Mouse (Mus musculus) hindbrain, postnatal 0 days (tissue): ENCODE measurements at regions not wholly inside any gene's neighbourhood (a gene's known extent, or its start where the extent isn't known, plus 50 kb on each side); places are given as distances from the start of the nearest gene placed in this dataset.

Source experiments
- ATAC-seq: fragments of 200-750 bp; cut with Nextera tagmentation; 2 replicates; pipeline ENCODE4 v1.8.0; 2017; ENCODE audit warnings: mild to moderate bottlenecking, moderate TSS enrichment, moderate library complexity
- DNase-seq: peaks from one replicate; pipeline ENCODE4 v3.0.0-alpha.2; 2015; ENCODE audit warnings: low spot score
- H3K27ac ChIP-seq: fragments of 300-500 bp; sonication (generic); 2 replicates; pipeline ENCODE4 v1.5.1; 2014; ENCODE audit warnings: mild to moderate bottlenecking
- H3K27me3 ChIP-seq: fragments of 300-500 bp; sonication (generic); 2 replicates; pipeline ENCODE4 v1.6.1; 2014; ENCODE audit warnings: low read length, mixed read lengths; ENCODE audit not compliant: insufficient read depth
- H3K36me3 ChIP-seq: fragments of 300-500 bp; sonication (generic); 2 replicates; pipeline ENCODE4 v1.6.1; 2014; ENCODE audit warnings: low read length, mixed read lengths; ENCODE audit not compliant: insufficient read depth
- H3K4me1 ChIP-seq: fragments of 300-500 bp; sonication (generic); 2 replicates; pipeline ENCODE4 v1.6.1; 2014; ENCODE audit warnings: antibody characterized with exemption, low read length, mixed read lengths; ENCODE audit not compliant: insufficient read depth
- H3K4me2 ChIP-seq: fragments of 300-500 bp; sonication (generic); 2 replicates; pipeline ENCODE4 v1.6.1; 2014; ENCODE audit warnings: low read depth, mild to moderate bottlenecking, low read length, moderate library complexity, mixed read lengths
- H3K4me3 ChIP-seq: fragments of 300-500 bp; sonication (generic); 2 replicates; pipeline ENCODE4 v1.5.1; 2014; ENCODE audit warnings: low read length
- H3K9ac ChIP-seq: fragments of 300-500 bp; sonication (generic); replicated peaks from 2 replicates; pipeline ENCODE4 v1.6.1; 2014; ENCODE audit warnings: mild to moderate bottlenecking, low read length, moderate library complexity, mixed read lengths
- H3K9me3 ChIP-seq: fragments of 300-500 bp; sonication (generic); 2 replicates; pipeline ENCODE4 v1.6.1; 2016; ENCODE audit warnings: low read length, mixed read lengths
- CTCF ChIP-seq: IDR thresholded peaks from 2 replicates; pipeline ENCODE4 v1.5.1; 2016; ENCODE audit warnings: antibody characterized with exemption, control low read depth, low read depth
- WGBS: fragments of 180-500 bp; shearing (Covaris S2); extraction: QIAGEN DNeasy Blood & Tissue Kit; methylation state at CpG from one replicate; pipeline ENCODE4 v1.1.7; 2014; 5-methylcytosine and 5-hydroxymethylcytosine counted together

GRCm38 (mm10) chr8:6590146-6590545, 1485.0 kb upstream of the Slc10a2 start:
- TF ChIP-seq CTCF = no peak
- no peak for DNase-seq

GRCm38 (mm10) chr8:6583337-6584096, 1478.4 kb upstream of the Slc10a2 start:
- DNase-seq = no peak
- H3K9ac ChIP-seq = no peak overlapping the region
- no peak overlapping the region for H3K4me3 ChIP-seq
- TF ChIP-seq CTCF = no peak
- H3K27ac ChIP-seq = no peak overlapping the region
- H3K9me3 ChIP-seq = no peaks in the 10 kb centered on the region
- no peak for ATAC-seq
- no peaks in the 10 kb centered on the region for H3K36me3 ChIP-seq
- no peaks in the 10 kb centered on the region for H3K27me3 ChIP-seq
- WGBS = 90% methylated on average over 6 of the region's 6 CpGs
- no peaks in the 10 kb centered on the region for H3K4me1 ChIP-seq
- no peak overlapping the region for H3K4me2 ChIP-seq

More at GRCm38 (mm10) chr8:6590146-6590545, 1485.0 kb upstream of the Slc10a2 start:
- H3K36me3 ChIP-seq = no peaks in the 10 kb centered on the region
- no peak overlapping the region for H3K27ac ChIP-seq
- no peak overlapping the region for H3K4me2 ChIP-seq
- H3K4me3 ChIP-seq = no peak overlapping the region
- no peak overlapping the region for H3K9ac ChIP-seq
- ATAC-seq = no peak
- H3K9me3 ChIP-seq = no peaks in the 10 kb centered on the region
- no peaks in the 10 kb centered on the region for H3K4me1 ChIP-seq
- H3K27me3 ChIP-seq = no peaks in the 10 kb centered on the region

- TF ChIP-seq CTCF = no peak
- H3K9ac ChIP-seq = no peak overlapping the region
- no peak overlapping the region for H3K4me3 ChIP-seq
- H3K9me3 ChIP-seq = no peaks in the 10 kb centered on the region
- WGBS = 81% methylated on average over 3 of the region's 3 CpGs
- no peak overlapping the region for H3K27ac ChIP-seq
- DNase-seq (no peak), ATAC-seq (no peak)
- H3K36me3 ChIP-seq = no peaks in the 10 kb centered on the region
- H3K27me3 ChIP-seq = no peaks in the 10 kb centered on the region
- no peak overlapping the region for H3K4me2 ChIP-seq
- H3K4me1 ChIP-seq = no peaks in the 10 kb centered on the region
These were observed 1477.6 kb upstream of the Slc10a2 start for GRCm38 (mm10) chr8:6582732-6583131.

- no peak overlapping the region for H3K4me3 ChIP-seq
- no peak for DNase-seq
- no peak overlapping the region for H3K4me2 ChIP-seq
- no peaks in the 10 kb centered on the region for H3K9me3 ChIP-seq
- no peaks in the 10 kb centered on the region for H3K4me1 ChIP-seq
- no peak overlapping the region for H3K27ac ChIP-seq
- H3K9ac ChIP-seq = no peak overlapping the region
- no peaks in the 10 kb centered on the region for H3K27me3 ChIP-seq
- no peak for ATAC-seq
- 80% methylated on average over 4 of the region's 4 CpGs for WGBS
- no peaks in the 10 kb centered on the region for H3K36me3 ChIP-seq
- no peak for TF ChIP-seq CTCF
These were observed 1472.9 kb upstream of the Slc10a2 start for GRCm38 (mm10) chr8:6577868-6578634.

- H3K27ac ChIP-seq = no peak overlapping the region
- no peaks in the 10 kb centered on the region for H3K4me1 ChIP-seq
- H3K9me3 ChIP-seq = no peaks in the 10 kb centered on the region
- no peak overlapping the region for H3K4me3 ChIP-seq
- no peak overlapping the region for H3K4me2 ChIP-seq
- no peak for TF ChIP-seq CTCF
- ATAC-seq = no peak
- WGBS = 43% methylated on average over 4 of the region's 4 CpGs
- no peaks in the 10 kb centered on the region for H3K36me3 ChIP-seq
- no peaks in the 10 kb centered on the region for H3K27me3 ChIP-seq
- no peak overlapping the region for H3K9ac ChIP-seq
- DNase-seq = no peak
These were observed 1470.1 kb upstream of the Slc10a2 start for GRCm38 (mm10) chr8:6575241-6575640.

- Histone ChIP-seq H3K4me2 (no peak overlapping the region), H3K4me1 (no peaks in the 10 kb centered on the region), H3K36me3 (no peaks in the 10 kb centered on the region), H3K9ac (no peak overlapping the region), H3K4me3 (no peak overlapping the region), H3K27me3 (no peaks in the 10 kb centered on the region), H3K27ac (no peak overlapping the region), H3K9me3 (no peaks in the 10 kb centered on the region)
- no peak for DNase-seq
- WGBS = 91% methylated on average over 3 of the region's 3 CpGs
- TF ChIP-seq CTCF = no peak
- no peak for ATAC-seq
These were observed 1468.3 kb upstream of the Slc10a2 start for GRCm38 (mm10) chr8:6573492-6573891.
